Mouse (Mus musculus): ENCODE measurements around the gene Hnmt. TPM values are rescaled to one million over a fixed set of nuclear protein-coding genes. Genes with fewer than 3 reads are reported as not detected.
"Not testable (repeated sequence)": the region's sequence is repeated elsewhere in the genome, so short reads cannot be mapped to it uniquely, and the experiment has no call there.

Hnmt gene
- polyA plus RNA-seq, 1 experiment = 0.81 TPM

- H3K9ac ChIP-seq (ENCODE audit: low read depth, poor library complexity, severe bottlenecking) = no peak overlapping the region
- no peaks in the 10 kb centered on the region; the same call in none of the 2 replicates for H3K9me3 ChIP-seq (replicated peaks; ENCODE audit: control insufficient read depth, insufficient read depth, low read length, poor library complexity, severe bottlenecking)
- TF ChIP-seq POLR2A (IDR thresholded peaks at IDR 0.05; ENCODE audit: insufficient read depth, low read length) (no peak), EP300 (IDR thresholded peaks at IDR 0.05; ENCODE audit: insufficient read depth, low read depth, low read length) (no peak), CTCF (IDR thresholded peaks at IDR 0.05; ENCODE audit: low read depth, low read length) (no peak)
- H3K4me3 ChIP-seq (ENCODE audit: low read depth, low read length) = no peak overlapping the region
- H3K4me1 ChIP-seq (ENCODE audit: control insufficient read depth, insufficient read depth, low read length) = no peaks in the 10 kb centered on the region
- H3K27ac ChIP-seq (ENCODE audit: insufficient read depth, low read length) = no peak overlapping the region
- no peaks in the 10 kb centered on the region for H3K27me3 ChIP-seq (ENCODE audit: control insufficient read depth, insufficient read depth, low read length, poor library complexity, severe bottlenecking)
- no peaks in the 10 kb centered on the region for H3K36me3 ChIP-seq (ENCODE audit: control insufficient read depth, insufficient read depth, low read length, poor library complexity, severe bottlenecking)
Observed at GRCm38 (mm10) chr2:23982860-23983259, 66.3 kb downstream of the Hnmt start.

- H3K9me3 ChIP-seq (replicated peaks; ENCODE audit: control insufficient read depth, insufficient read depth, low read length, poor library complexity, severe bottlenecking); H3K27ac ChIP-seq (ENCODE audit: insufficient read depth, low read length); H3K9ac ChIP-seq (ENCODE audit: low read depth, poor library complexity, severe bottlenecking); H3K36me3 ChIP-seq (ENCODE audit: control insufficient read depth, insufficient read depth, low read length, poor library complexity, severe bottlenecking); H3K4me3 ChIP-seq (ENCODE audit: low read depth, low read length); H3K27me3 ChIP-seq (ENCODE audit: control insufficient read depth, insufficient read depth, low read length, poor library complexity, severe bottlenecking); H3K4me1 ChIP-seq (ENCODE audit: control insufficient read depth, insufficient read depth, low read length): not testable (repeated sequence)
Observed at GRCm38 (mm10) chr2:23960659-23961274, 88.4 kb downstream of the Hnmt start.

Other genes with a start within 250 kb of the Hnmt start
- gene Tbpl2, start 47.2 kb upstream of the Hnmt start, polyA plus RNA-seq (2011; ENCODE audit: insufficient read depth, insufficient read length, low read depth, missing spikeins) = not detected in 2 replicates
- gene Il1f8, start 103.8 kb upstream of the Hnmt start, polyA plus RNA-seq (2011; ENCODE audit: insufficient read depth, insufficient read length, low read depth, missing spikeins) = not detected in 2 replicates
- not detected in 2 replicates for gene Il1f9, start 137.1 kb upstream of the Hnmt start, polyA plus RNA-seq (2011; ENCODE audit: insufficient read depth, insufficient read length, low read depth, missing spikeins)
- gene Il1f6, start 166.0 kb upstream of the Hnmt start, polyA plus RNA-seq (2011; ENCODE audit: insufficient read depth, insufficient read length, low read depth, missing spikeins) = not detected in 2 replicates
- not detected in 2 replicates for gene Il1f5, start 227.6 kb upstream of the Hnmt start, polyA plus RNA-seq (2011; ENCODE audit: insufficient read depth, insufficient read length, low read depth, missing spikeins)
- gene Il1f10, start 241.8 kb upstream of the Hnmt start, polyA plus RNA-seq (2011; ENCODE audit: insufficient read depth, insufficient read length, low read depth, missing spikeins) = not detected in 2 replicates

Data from ES-Bruce4 (cell line).